Mouse (Mus musculus) lung, postnatal 0 days (tissue): ENCODE results near the gene Aprt.

ENCODE experiments used
- CTCF ChIP-seq: IDR thresholded peaks from 2 replicates; pipeline ENCODE4 v1.5.1; 2016; ENCODE audit warnings: antibody characterized with exemption, mild to moderate bottlenecking
- EP300 ChIP-seq: IDR thresholded peaks from 2 replicates; pipeline ENCODE4 v1.6.1; 2016; ENCODE audit warnings: antibody characterized with exemption, mild to moderate bottlenecking, control low read depth

DNA sequence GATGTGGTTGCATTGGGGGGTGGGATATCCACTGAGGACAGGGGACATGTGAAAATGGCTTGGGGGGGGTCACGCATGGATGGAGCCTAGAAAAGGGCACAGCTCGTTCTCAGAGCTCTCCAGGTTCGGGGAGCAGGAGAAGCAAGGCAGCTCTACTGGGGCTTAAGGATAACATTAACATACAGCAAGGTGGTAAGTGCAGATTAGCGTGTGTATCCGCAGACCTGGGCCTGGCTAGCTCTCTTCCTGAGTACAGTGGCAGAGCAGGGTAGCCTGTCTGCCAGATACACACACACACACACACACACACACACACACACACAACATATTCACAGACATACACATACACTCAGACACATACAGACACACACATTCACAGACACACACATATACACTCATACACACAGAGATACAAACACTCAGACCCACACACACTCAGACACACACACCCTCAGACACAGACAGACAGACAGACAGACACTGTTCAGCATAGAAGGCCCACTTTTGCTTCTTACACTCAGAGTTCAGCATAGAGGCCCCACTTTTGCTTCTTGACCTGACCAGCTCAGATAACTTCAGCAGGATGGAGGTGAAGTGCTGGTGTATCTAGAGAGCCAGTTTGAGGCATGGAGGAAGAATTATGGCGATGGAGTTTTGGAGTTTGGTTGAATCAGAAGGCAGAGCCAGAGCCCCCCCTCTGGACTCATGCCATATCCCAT lies 42.1 kb upstream of the Aprt start:
- no peak for TF ChIP-seq CTCF
- no peak for TF ChIP-seq EP300
